Mouse (Mus musculus) forebrain, embryonic 15.5 days (tissue): Measurements from ENCODE around the gene Rpl37. TPM values are rescaled to one million over a fixed set of nuclear protein-coding genes. Genes with fewer than 3 reads are reported as not detected.
A peak's percentile ranks its signal among the peaks of the same experiment; 100 is the strongest.
"Not testable (repeated sequence)": the region's sequence is repeated elsewhere in the genome, so short reads cannot be mapped to it uniquely, and the experiment has no call there.

ENCODE experiments used
- ATAC-seq: fragments of 200-750 bp; cut with Nextera tagmentation; replicated peaks from 2 replicates; pipeline ENCODE4 v1.8.0; 2017; ENCODE audit warnings: mild to moderate bottlenecking, moderate TSS enrichment, moderate library complexity
- H3K27ac ChIP-seq: fragments of 300-500 bp; sonication (generic); replicated peaks from 2 replicates; pipeline ENCODE4 v1.5.1; 2015; ENCODE audit warnings: mild to moderate bottlenecking, inconsistent platforms
- H3K27me3 ChIP-seq: fragments of 300-500 bp; sonication (generic); 2 replicates; pipeline ENCODE4 v1.6.1; 2015; ENCODE audit warnings: inconsistent platforms
- H3K36me3 ChIP-seq: fragments of 300-500 bp; sonication (generic); 2 replicates; pipeline ENCODE4 v1.6.1; 2015; ENCODE audit warnings: mild to moderate bottlenecking, inconsistent platforms
- H3K4me1 ChIP-seq: fragments of 300-500 bp; sonication (generic); 2 replicates; pipeline ENCODE4 v1.6.1; 2015; ENCODE audit warnings: inconsistent platforms
- H3K4me2 ChIP-seq: fragments of 300-500 bp; sonication (generic); replicated peaks from 2 replicates; pipeline ENCODE4 v1.6.1; 2015; ENCODE audit warnings: mild to moderate bottlenecking, inconsistent platforms
- H3K4me3 ChIP-seq: fragments of 300-500 bp; sonication (generic); 2 replicates; pipeline ENCODE4 v1.5.1; 2015; ENCODE audit warnings: mild to moderate bottlenecking, inconsistent platforms
- H3K9ac ChIP-seq: fragments of 300-500 bp; sonication (generic); replicated peaks from 2 replicates; pipeline ENCODE4 v1.6.1; 2015; ENCODE audit warnings: mild to moderate bottlenecking, inconsistent platforms
- H3K9me3 ChIP-seq: fragments of 300-500 bp; sonication (generic); 2 replicates; pipeline ENCODE4 v1.6.1; 2016; ENCODE audit warnings: inconsistent platforms
- whole genome bisulfite sequencing: fragments of 180-500 bp; shearing (Covaris S2); methylation state at CpG from one replicate; pipeline ENCODE4 v1.1.7; 2015; ENCODE audit warnings: mixed read lengths; 5-methylcytosine and 5-hydroxymethylcytosine counted together
- polyA plus RNA-seq: library from polyadenylated mRNA; unstranded; fragments of >200 nt; fragmentation: Nextera tagmentation; extraction: Ambion mirVana; gene quantifications from 2 replicates; pipeline ENCODE4 v1.2.1, GENCODE M21; 2015

The Rpl37 gene
- polyA plus RNA-seq, 1 experiment from 2014 or later, result 422 TPM

DNA sequence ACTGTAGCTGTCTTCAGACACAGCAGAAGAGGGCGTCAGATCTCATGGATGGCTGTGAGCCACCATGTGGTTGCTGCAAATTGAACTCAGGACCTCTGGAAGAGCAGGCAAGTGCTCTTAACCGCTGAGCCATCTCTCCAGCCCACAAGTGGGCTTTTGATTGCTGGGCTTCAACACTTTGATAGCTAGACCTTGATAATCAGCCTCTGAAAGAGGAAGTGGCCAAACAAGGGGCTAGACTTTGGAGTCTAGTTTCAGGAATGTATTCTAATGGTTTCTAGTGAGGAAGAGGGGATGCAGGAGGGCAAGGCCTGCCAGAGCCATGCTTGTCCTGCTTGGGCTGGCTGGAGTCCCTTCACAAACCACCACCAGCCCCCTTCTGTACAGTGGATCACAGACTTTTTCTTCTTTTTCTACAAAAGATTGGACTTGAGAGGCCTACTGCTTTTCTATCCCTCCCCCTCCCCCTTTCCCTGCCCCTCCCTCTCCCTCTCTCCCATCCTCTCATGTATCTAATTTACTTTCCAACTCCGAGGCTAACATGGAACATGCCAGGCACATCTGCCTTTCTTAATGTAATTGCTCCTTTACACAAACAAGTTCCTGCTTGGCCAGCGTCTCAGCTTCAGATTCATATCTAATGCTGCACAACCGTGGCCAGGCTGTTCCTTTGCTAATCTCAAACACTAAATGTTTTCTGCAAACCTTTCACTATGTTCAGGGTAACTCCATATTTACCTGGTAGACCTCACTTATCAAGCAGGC is 11.9 kb downstream of the Rpl37 start:
- Histone ChIP-seq H3K9ac (no peak overlapping the region), H3K36me3 (peaks cover 12% of the 10 kb centered on the region), H3K27ac (no peak overlapping the region), H3K4me2 (no peak overlapping the region), H3K27me3 (no peaks in the 10 kb centered on the region), H3K9me3 (no peaks in the 10 kb centered on the region), H3K4me3 (no peak overlapping the region), H3K4me1 (no peaks in the 10 kb centered on the region)
- ATAC-seq, result no peak
- 81% methylated on average over 5 of the region's 5 CpGs for WGBS

DNA sequence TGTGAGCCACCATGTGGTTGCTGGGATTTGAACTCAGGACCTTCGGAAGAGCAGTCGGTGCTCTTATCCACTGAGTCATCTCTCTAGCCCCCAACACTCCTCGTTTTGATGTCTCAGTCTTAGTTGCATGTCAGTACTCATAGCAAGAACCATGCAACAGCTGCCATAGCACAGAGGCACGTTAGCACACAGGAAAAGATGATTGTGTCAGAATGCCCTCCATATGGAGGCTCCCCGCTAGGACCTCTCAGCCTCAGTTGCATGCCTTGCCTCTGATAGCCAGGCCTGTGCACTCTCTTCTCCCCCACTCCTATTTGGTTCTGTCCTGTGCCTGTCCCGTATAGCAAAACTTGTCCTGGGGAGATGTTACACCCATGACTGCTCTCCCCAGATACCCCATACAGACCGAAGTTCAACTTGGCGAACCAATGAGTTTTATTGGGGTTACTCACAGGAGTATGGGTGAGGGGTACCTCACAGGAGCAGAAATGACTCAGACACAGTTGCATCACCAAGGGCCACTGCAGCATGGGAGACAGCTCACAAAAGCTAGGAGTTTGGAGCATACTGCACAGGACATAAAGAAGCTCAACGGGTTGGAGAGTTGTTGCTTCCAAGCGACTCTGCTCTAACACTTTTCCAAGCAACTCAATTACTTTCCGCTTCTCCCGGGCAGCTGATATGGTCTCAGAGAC is 12.8 kb downstream of the Rpl37 start:
- no peak overlapping the region for H3K4me3 ChIP-seq
- no peak overlapping the region for H3K4me2 ChIP-seq
- no peak for ATAC-seq
- H3K36me3 ChIP-seq, result peaks cover 11% of the 10 kb centered on the region
- H3K27me3 ChIP-seq, result no peaks in the 10 kb centered on the region
- 89% methylated on average over 12 of the region's 12 CpGs for WGBS
- H3K9ac ChIP-seq, result no peak overlapping the region
- no peaks in the 10 kb centered on the region for H3K4me1 ChIP-seq
- H3K9me3 ChIP-seq, result no peaks in the 10 kb centered on the region
- no peak overlapping the region for H3K27ac ChIP-seq

DNA sequence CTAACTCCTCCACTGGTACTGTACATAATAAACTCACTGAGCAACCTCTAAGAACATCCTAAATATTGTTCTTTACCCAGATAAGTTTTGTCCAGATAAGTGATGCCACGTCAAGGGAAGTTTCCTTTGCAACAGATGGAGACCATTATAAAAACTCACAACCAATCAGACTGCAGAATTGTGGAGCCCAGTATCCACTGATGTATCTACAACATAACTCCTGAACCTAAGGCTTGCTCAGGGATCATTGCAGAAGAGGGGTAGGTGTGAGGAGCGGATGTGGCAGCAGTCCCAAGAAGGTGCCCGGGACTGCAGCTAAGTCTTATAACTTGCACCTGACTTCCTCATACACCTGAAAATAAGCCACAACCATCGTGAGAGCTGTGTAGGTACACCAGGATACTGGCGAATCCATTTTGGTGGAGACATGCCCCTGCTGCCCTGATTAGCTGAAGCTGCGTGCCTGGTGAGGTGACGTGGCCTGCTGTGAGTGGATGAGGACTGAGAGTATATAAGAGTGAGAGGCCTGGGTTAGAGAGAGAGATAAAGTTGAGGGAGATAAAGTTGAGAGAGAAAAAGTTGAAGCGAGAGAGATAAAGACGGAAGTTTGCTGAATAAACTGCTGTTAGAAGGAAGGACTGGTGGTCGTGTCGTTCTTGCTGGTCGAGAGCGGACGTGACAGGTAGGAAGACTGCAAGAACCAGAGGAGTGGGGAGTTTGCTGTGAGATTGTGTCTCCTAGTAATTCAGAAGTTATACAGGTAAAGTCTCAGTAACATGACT is 14.6 kb downstream of the Rpl37 start:
- H3K9ac ChIP-seq, H3K36me3 ChIP-seq, H3K27ac ChIP-seq, H3K4me3 ChIP-seq, H3K4me1 ChIP-seq, H3K4me2 ChIP-seq, H3K9me3 ChIP-seq, ATAC-seq, H3K27me3 ChIP-seq: not testable (repeated sequence)
- WGBS, result 91% methylated on average over 14 of the region's 14 CpGs

DNA sequence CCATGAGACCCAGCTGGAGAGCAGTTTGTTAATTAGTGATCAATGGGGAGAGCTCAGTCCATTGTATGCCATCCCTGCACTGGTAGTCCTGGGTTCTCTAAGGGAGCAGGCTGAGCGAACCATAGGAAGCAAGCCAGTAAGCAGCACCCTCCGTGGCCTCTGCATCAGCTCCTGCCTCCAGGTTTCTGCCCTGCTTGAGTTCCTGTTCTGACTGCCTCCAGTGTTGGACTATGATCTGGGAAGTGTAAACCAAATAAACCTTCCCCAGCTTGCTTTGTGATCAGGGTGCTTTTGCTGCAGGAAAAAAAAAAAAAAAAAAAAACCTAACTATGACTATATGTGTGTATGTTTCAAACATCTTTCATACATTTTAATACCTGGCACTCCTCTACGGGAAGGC is 16.9 kb downstream of the Rpl37 start:
- H3K9me3 ChIP-seq, result no peaks in the 10 kb centered on the region
- WGBS, result 42% methylated on average over 3 of the region's 3 CpGs

DNA sequence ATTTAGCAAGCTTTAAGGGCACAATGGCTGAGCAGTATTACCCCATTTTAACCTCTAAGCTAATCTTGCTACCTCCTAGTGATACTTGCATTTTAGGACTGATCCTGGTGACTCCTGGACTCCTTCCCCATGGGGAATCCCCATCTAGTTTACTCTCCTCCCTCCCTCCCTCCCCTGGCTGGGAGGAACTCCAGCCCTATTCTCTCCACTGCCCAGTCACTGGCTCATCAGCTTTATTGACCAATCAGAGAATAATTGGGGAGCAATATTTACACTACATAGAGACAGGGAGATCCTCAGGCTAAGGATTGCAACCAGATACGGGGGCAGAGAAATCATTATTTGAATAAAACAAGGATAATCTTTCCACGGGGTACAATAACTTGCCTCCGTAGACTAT is 17.7 kb downstream of the Rpl37 start:
- Histone ChIP-seq H3K27me3 (no peaks in the 10 kb centered on the region), H3K9me3 (no peaks in the 10 kb centered on the region), H3K4me3 (no peak overlapping the region), H3K36me3 (no peaks in the 10 kb centered on the region), H3K4me2 (no peak overlapping the region), H3K4me1 (peaks cover 8% of the 10 kb centered on the region), H3K9ac (no peak overlapping the region), H3K27ac (no peak overlapping the region)
- WGBS, result 73% methylated on average over 3 of the region's 3 CpGs
- ATAC-seq, result no peak

More for the DNA sequence above, 16.9 kb downstream of the Rpl37 start:
- Histone ChIP-seq H3K4me3 (no peak overlapping the region), H3K4me1 (peaks cover 6% of the 10 kb centered on the region), H3K9ac (no peak overlapping the region), H3K27ac (no peak overlapping the region), H3K4me2 (no peak overlapping the region), H3K27me3 (no peaks in the 10 kb centered on the region), H3K36me3 (no peaks in the 10 kb centered on the region)
- ATAC-seq, result no peak

DNA sequence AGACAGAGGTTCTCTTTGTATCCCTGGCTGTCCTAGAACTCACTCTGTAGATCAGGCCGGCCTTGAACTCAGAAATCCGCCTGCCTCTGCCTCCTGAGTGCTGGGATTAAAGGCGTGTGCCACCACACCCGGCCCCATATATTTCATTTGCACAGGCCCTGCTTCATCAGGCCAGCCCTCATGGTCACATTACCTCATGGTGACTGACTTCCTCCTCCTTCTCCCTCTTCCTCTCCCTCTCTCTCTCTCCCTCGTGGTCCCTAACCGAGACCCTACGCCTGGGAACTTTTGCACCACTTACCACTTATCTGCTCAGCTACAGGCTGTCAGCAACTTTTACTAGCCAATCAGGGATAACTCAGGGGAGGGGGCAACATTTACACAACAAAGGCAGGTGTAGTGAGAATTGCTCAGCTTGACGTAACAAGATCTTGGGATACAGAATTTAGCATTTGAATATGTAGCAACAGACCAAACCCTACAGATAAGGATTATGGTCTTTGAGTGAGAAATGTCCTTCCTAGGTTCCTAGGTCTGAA is 18.6 kb downstream of the Rpl37 start:
- Histone ChIP-seq H3K36me3 (no peaks in the 10 kb centered on the region), H3K27ac (no peak overlapping the region), H3K4me1 (peaks cover 8% of the 10 kb centered on the region), H3K27me3 (no peaks in the 10 kb centered on the region), H3K9ac (no peak overlapping the region), H3K9me3 (no peaks in the 10 kb centered on the region), H3K4me3 (no peak overlapping the region), H3K4me2 (no peak overlapping the region)
- no peak for ATAC-seq
- WGBS, result 82% methylated on average over 8 of the region's 8 CpGs

DNA sequence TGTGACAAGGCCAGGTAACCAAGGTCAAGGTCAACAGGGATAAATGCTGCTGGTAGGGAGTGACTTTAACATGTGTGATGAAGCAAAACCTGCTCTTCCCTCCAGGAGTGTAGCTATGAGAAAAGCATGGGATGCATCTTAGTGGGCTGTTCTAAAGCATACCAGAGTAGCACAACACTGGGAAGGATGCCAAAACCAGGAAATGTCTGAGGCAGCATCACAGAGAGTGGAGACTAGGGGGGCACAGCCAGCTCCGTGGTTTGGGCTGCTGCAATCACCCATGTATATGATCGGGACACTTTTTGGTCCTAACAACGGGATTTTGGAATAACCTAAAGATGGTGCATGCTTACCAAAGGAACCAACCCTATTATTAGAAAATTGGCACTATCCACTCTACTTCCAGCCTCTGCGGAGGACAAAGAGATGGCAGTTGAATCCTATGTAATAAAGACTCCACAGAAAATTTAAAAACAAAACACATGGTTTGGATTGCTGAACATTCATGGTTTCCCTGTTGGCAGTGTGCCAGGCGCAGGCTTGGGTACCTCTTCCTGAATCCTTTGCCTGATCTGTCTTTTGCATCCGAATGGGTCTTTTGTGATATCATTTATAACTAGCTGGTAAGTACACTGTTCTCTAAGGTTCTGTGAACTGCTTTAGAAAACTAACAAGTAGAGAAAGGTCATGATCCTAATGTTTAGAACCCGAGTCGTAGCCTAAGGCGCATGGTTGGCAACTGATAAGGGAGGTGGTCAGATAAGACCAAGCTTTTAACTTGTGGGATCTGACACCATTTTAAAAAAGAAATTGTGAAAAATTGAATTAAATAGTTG is 21.8 kb downstream of the Rpl37 start:
- Histone ChIP-seq H3K4me1 (peaks cover 8% of the 10 kb centered on the region), H3K9me3 (no peaks in the 10 kb centered on the region), H3K9ac (no peak overlapping the region), H3K4me3 (no peak overlapping the region), H3K36me3 (no peaks in the 10 kb centered on the region), H3K27ac (peak overlapping the region; percentile 65), H3K4me2 (peak overlapping the region; percentile 18; the same call in 1 of the 2 replicates), H3K27me3 (no peaks in the 10 kb centered on the region)
- WGBS, result 45% methylated on average over 9 of the region's 9 CpGs
- peak; percentile 91 for ATAC-seq

DNA sequence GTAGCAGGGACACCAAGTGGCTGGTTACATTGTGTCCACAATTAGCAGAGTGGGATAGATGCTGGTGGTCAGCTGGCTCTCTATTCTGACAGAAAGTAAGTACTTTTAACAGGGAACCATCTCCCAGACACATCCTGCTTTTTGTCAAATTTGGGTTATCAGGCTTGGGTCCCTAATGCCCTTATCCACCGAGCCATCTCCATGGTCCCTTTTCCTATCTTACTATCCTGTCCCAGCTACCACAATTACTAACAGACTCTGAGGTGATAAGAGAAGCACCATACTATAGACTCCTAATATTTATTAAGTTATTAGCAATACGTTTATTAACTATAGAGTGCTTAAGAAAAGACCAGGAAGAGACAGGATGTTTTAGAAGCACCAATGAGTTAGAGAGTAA is 22.9 kb downstream of the Rpl37 start:
- no peak overlapping the region for H3K4me2 ChIP-seq
- no peaks in the 10 kb centered on the region for H3K36me3 ChIP-seq
- H3K27ac ChIP-seq, result no peak overlapping the region
- no peaks in the 10 kb centered on the region for H3K9me3 ChIP-seq
- H3K4me3 ChIP-seq, result no peak overlapping the region
- H3K9ac ChIP-seq, result no peak overlapping the region
- whole genome bisulfite sequencing, result 94% methylated on average over 2 of the region's 2 CpGs
- ATAC-seq, result no peak
- H3K4me1 ChIP-seq, result peaks cover 10% of the 10 kb centered on the region
- no peaks in the 10 kb centered on the region for H3K27me3 ChIP-seq

DNA sequence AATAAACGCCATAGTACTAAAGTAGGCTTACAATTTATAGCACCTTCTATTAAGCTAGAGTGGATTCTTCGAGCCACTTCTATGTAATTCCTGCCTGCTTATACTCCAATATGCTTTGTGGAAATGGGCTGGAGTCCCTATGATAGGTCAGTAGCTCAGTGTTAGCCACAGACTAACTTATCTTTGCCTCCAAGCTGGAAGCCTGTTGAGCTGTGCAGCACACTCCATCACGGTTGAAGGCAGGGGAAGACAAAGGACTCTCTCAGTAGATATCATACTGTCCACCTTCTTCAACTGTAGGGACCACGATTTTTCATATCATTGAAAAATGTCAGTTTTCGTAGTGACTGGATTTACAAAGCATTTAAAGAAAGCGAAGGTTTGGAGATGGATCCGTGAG is 23.4 kb downstream of the Rpl37 start:
- ATAC-seq, result no peak
- 92% methylated on average over 7 of the region's 7 CpGs for WGBS
- H3K27ac ChIP-seq, result no peak overlapping the region

DNA sequence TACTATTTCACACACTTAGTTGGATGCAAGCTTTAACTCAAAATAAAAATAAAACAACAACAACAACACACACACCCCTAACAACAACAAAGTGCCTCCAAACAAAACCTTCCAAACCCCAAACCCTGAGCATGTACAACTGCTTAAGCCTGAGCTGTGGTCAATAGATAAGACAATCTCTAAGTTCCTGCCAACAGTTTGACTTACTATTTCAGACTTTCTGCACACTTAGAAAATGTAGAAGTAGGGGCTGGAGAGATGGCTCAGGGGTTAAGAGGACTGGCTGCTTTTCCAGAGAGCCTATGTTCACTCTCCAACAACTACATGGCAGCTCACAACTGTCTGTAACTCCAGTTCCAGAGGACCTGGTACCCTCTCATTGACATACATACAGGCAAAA is 23.9 kb downstream of the Rpl37 start:
- no peak overlapping the region for H3K4me3 ChIP-seq
- ATAC-seq, result no peak
- no peak overlapping the region for H3K4me2 ChIP-seq
- H3K27ac ChIP-seq, result no peak overlapping the region
- H3K36me3 ChIP-seq, result no peaks in the 10 kb centered on the region
- no peaks in the 10 kb centered on the region for H3K27me3 ChIP-seq
- H3K9me3 ChIP-seq, result no peaks in the 10 kb centered on the region
- no peak overlapping the region for H3K9ac ChIP-seq
- H3K4me1 ChIP-seq, result peaks cover 20% of the 10 kb centered on the region

More for the DNA sequence above, 23.4 kb downstream of the Rpl37 start:
- Histone ChIP-seq H3K4me1 (peaks cover 15% of the 10 kb centered on the region), H3K36me3 (no peaks in the 10 kb centered on the region), H3K9me3 (no peaks in the 10 kb centered on the region), H3K27me3 (no peaks in the 10 kb centered on the region), H3K4me2 (no peak overlapping the region), H3K9ac (no peak overlapping the region), H3K4me3 (no peak overlapping the region)

DNA sequence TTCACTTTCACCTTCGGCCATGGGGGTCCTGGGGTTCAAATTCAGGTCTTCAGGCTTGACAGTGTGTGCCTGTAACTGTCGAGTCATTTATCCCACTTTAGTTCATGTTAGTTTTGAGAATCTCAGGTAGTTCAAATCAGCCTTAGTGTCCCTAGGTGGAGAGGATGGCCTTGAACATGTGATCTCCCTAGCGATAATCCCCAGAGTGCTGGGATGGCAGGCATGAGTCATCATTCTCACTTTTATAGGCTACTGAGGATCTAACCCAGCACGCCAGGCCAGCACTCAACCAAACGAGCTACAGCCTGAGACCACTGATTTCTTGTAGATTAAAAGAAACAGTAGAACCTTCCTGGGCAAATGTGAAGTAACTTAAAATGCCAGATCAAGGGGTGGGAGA is 25.6 kb downstream of the Rpl37 start:
- H3K27ac ChIP-seq, result no peak overlapping the region
- no peaks in the 10 kb centered on the region for H3K27me3 ChIP-seq
- no peak for ATAC-seq
- WGBS, result 66% methylated on average over 5 of the region's 5 CpGs
- no peaks in the 10 kb centered on the region for H3K9me3 ChIP-seq
- no peak overlapping the region for H3K4me3 ChIP-seq
- H3K4me2 ChIP-seq, result no peak overlapping the region
- H3K36me3 ChIP-seq, result no peaks in the 10 kb centered on the region
- H3K9ac ChIP-seq, result no peak overlapping the region
- peaks cover 23% of the 10 kb centered on the region for H3K4me1 ChIP-seq
